Mouse (Mus musculus) embryonic fibroblast, embryonic 13.5 days (primary cell): ENCODE data around the gene Ckap4. TPM values are rescaled to one million over a fixed set of nuclear protein-coding genes. Genes with fewer than 3 reads are reported as not detected.

Experiments
- H3K27ac ChIP-seq: 2 replicates; pipeline ENCODE4 v1.5.1; 2012; ENCODE audit warnings: low read length, control low read depth, inconsistent platforms; ENCODE audit not compliant: insufficient read depth
- H3K4me1 ChIP-seq: 2 replicates; pipeline ENCODE4 v1.6.1; 2011; ENCODE audit warnings: low read length; ENCODE audit not compliant: control insufficient read depth, insufficient read depth
- H3K4me3 ChIP-seq: 2 replicates; pipeline ENCODE4 v1.5.1; 2011; ENCODE audit warnings: mild to moderate bottlenecking, control low read depth, low read length; ENCODE audit not compliant: insufficient read depth
- CTCF ChIP-seq: IDR thresholded peaks from 2 replicates; pipeline ENCODE4 v1.5.1; 2011; ENCODE audit warnings: mild to moderate bottlenecking, control low read depth, low read length, moderate library complexity, borderline replicate concordance; ENCODE audit not compliant: insufficient read depth
- POLR2A ChIP-seq: IDR thresholded peaks from 2 replicates; pipeline ENCODE4 v1.6.1; 2011; ENCODE audit warnings: low read depth, mild to moderate bottlenecking, control low read depth, low read length, moderate library complexity
- polyA plus RNA-seq: library from polyadenylated mRNA; stranded (reverse); fragments of >200 nt; gene quantifications from 2 replicates; pipeline ENCODE4 v1.2.4, GENCODE M21; 2011; ENCODE audit warnings: low read depth; ENCODE audit not compliant: missing spikeins, insufficient read length

The Ckap4 gene
- polyA plus RNA-seq = 280 and 283 TPM in 2 replicates

DNA sequence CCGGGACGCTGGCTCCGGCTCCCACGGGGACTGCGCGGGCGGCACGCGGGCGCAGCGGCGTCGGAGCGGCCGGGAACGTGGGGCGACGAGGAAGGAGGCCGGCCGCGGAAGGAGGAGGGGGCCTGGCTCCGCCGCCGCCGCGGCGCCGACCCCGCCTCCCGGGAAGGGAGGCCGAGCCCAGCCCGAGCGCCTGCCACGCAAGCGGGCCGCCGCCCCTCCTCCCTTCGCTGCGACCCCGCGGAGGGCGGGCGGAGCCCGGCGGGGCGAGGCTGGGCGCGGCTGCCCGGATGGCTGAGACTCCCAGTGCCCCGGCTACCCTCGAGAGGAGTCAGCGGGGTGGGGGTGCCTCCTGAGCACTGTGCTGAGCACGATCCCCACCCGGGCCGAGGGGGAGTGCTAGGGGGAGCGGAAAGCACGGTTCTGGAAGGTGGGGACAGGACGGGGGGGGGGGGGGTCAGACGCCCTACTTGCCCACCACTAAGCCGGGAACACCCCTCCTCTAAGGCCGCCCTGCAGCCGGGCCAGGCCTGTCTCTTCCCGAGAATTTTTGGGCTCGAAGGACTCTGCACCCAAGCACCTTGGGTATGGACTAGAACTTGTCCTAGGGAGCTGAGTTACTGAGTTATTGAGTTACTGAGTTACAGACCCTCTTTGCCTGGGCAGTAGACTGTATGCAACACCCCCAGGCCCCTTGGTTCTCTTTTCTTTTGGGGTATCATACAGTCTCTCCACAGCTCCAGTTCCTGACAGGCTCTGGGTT lies at the start of gene Ckap4:
Gene Ckap4, minus strand, starts transcription at position 151 of the 760 bp plus-strand sequence.
- H3K27ac ChIP-seq = peak within 1 kb of the TSS; percentile 94
- H3K4me1 ChIP-seq = peaks cover 16% of the 10 kb centered on the region; the same call in 1 of the 2 replicates
- TF ChIP-seq POLR2A = peak; percentile 84
- TF ChIP-seq CTCF = no peak

GRCm38 (mm10) chr10:84582236-84582635 lies 48.4 kb upstream of the Ckap4 start:
- H3K4me3 ChIP-seq = no peak overlapping the region
- TF ChIP-seq POLR2A (no peak), CTCF (no peak)
- no peak overlapping the region for H3K27ac ChIP-seq
- H3K4me1 ChIP-seq = peaks cover 5% of the 10 kb centered on the region

More for the DNA sequence above, at the start of gene Ckap4:
- H3K4me3 ChIP-seq = peak within 1 kb of the TSS; percentile 97

GRCm38 (mm10) chr10:84581191-84581590 lies 47.3 kb upstream of the Ckap4 start:
- H3K4me3 ChIP-seq = no peak overlapping the region
- TF ChIP-seq CTCF (no peak), POLR2A (no peak)
- H3K27ac ChIP-seq = no peak overlapping the region
- H3K4me1 ChIP-seq = peaks cover 5% of the 10 kb centered on the region

DNA sequence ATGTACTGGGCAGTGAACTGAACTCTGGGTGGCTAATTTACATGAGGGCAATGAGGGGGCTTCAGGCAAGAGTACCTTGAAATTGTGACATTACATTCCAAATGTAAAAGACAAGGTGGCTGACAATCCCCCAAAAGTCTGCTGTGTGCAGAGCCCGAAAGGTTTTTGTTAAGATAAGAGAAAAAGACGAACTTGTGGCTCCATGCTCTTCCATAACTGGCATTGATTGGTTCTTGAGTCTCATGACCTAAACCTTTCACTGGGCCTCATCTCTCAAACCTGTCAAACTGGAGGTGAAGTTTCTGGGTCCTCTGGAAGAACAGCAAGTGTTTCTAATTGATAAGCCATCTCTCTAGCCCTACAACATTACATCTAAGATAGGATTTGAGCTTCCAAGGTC lies 45.7 kb upstream of the Ckap4 start:
- TF ChIP-seq POLR2A = no peak
- TF ChIP-seq CTCF = no peak
- Histone ChIP-seq H3K4me3 (no peak overlapping the region), H3K4me1 (peaks cover 2% of the 10 kb centered on the region), H3K27ac (no peak overlapping the region)

DNA sequence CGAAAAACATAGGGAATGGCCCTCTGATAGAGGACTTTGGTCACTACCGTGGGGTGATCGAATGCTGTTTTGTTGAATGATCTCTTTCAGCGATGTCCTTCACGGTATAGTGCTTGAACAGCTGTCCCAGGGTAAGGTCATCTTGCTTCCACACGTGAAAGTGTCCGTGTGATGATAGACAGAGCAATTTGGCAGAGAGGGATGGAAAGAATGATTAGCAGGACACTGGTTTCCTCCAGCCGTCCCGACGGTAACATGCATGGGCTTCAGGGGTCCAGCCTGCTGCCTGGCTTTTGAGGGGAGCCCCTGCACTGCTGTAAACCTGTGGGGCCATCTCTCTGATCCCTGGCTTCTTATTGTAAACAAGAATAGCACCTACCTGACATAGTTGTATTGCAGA lies 44.9 kb upstream of the Ckap4 start:
- no peak overlapping the region for H3K27ac ChIP-seq

GRCm38 (mm10) chr10:84577071-84577727 lies 43.3 kb upstream of the Ckap4 start:
- TF ChIP-seq POLR2A = no peak
- TF ChIP-seq CTCF = no peak
- Histone ChIP-seq H3K27ac (no peak overlapping the region), H3K4me3 (peak overlapping the region; percentile 70), H3K4me1 (peaks cover 2% of the 10 kb centered on the region; the same call in 1 of the 2 replicates)

More for the DNA sequence above, 44.9 kb upstream of the Ckap4 start:
- TF ChIP-seq CTCF (no peak), POLR2A (no peak)
- no peak overlapping the region for H3K4me3 ChIP-seq
- peaks cover 2% of the 10 kb centered on the region; the same call in 1 of the 2 replicates for H3K4me1 ChIP-seq

- Histone ChIP-seq H3K27ac (no peak within 1 kb of the TSS), H3K4me1 (peaks cover 2% of the 10 kb centered on the region; the same call in 1 of the 2 replicates)
These were observed 42.7 kb upstream of the Ckap4 start, which contains the start of gene Tcp11l2 for GRCm38 (mm10) chr10:84576395-84577070. Gene Tcp11l2, plus strand, starts transcription at chr10:84576626.

GRCm38 (mm10) chr10:84576029-84576394 lies 42.1 kb upstream of the Ckap4 start:
- TF ChIP-seq CTCF = no peak
- TF ChIP-seq POLR2A = no peak
- peak overlapping the region; percentile 60 for H3K4me3 ChIP-seq
- peaks cover 2% of the 10 kb centered on the region; the same call in 1 of the 2 replicates for H3K4me1 ChIP-seq
- no peak overlapping the region for H3K27ac ChIP-seq

More at GRCm38 (mm10) chr10:84576395-84577070, 42.7 kb upstream of the Ckap4 start, which contains the start of gene Tcp11l2:
- no peak for TF ChIP-seq CTCF
- TF ChIP-seq POLR2A = 0 out of 2 replicates have a peak, but pooled peaks have one; percentile 33
- peak within 1 kb of the TSS; percentile 70 for H3K4me3 ChIP-seq

GRCm38 (mm10) chr10:84573671-84574420 lies 40.0 kb upstream of the Ckap4 start:
- no peak for TF ChIP-seq POLR2A
- Histone ChIP-seq H3K4me1 (peaks cover 2% of the 10 kb centered on the region; the same call in 1 of the 2 replicates), H3K27ac (no peak overlapping the region), H3K4me3 (no peak overlapping the region)
